Mouse (Mus musculus) forebrain, embryonic 16.5 days (tissue): ENCODE data around the gene Pcyt2. TPM values are rescaled to one million over a fixed set of nuclear protein-coding genes. Genes with fewer than 3 reads are reported as not detected.

Experiments used
- microRNA-seq: library from miRNA; unstranded; fragments of <30 nt; microRNA quantifications from one replicate; pipeline ENCODE4, GENCODE M21; 2017
- polyA plus RNA-seq: library from polyadenylated mRNA; unstranded; fragments of >200 nt; fragmentation: Nextera tagmentation; extraction: Ambion mirVana; gene quantifications from 2 replicates; pipeline ENCODE4 v1.2.1, GENCODE M21; 2015

Pcyt2 gene
- polyA plus RNA-seq, 1 experiment from 2014 or later, result 234 TPM

Small RNA genes within 50 kb of the gene (microRNA-seq; reads per million reads assigned to microRNA genes)
- gene Mir6936, result 0.83 reads per million

Other genes with a start within 250 kb of the Pcyt2 start
- 72.7 and 95.3 TPM in 2 replicates for gene Faap100, start 239.2 kb downstream of the Pcyt2 start, polyA plus RNA-seq
- gene Nploc4, start 180.2 kb downstream of the Pcyt2 start, polyA plus RNA-seq, result 32.0 and 32.1 TPM in 2 replicates
- not detected in 2 replicates for gene Tspan10, start 175.3 kb downstream of the Pcyt2 start, polyA plus RNA-seq
- 0.32 TPM in 1 of 2 replicates, not detected in the other for gene Pde6g, start 164.4 kb downstream of the Pcyt2 start, polyA plus RNA-seq
- 9.7 and 9.9 TPM in 2 replicates for gene Oxld1, start 159.9 kb downstream of the Pcyt2 start, polyA plus RNA-seq
- gene Ccdc137, start 159.8 kb downstream of the Pcyt2 start, polyA plus RNA-seq, result 26.2 and 31.2 TPM in 2 replicates
- gene Arl16, start 150.3 kb downstream of the Pcyt2 start, polyA plus RNA-seq, result 45.5 and 56.4 TPM in 2 replicates
- 107 and 119 TPM in 2 replicates for gene Mrpl12, start 133.3 kb downstream of the Pcyt2 start, polyA plus RNA-seq
- gene Slc25a10, start 126.1 kb downstream of the Pcyt2 start, polyA plus RNA-seq, result 26.5 and 29.5 TPM in 2 replicates
- 0.43 TPM in 1 of 2 replicates, not detected in the other for gene Gcgr, start 87.2 kb downstream of the Pcyt2 start, polyA plus RNA-seq
- gene Mcrip1, start 68.2 kb downstream of the Pcyt2 start, polyA plus RNA-seq, result 222 and 241 TPM in 2 replicates
- not detected in 2 replicates for gene Ppp1r27, start 66.8 kb downstream of the Pcyt2 start, polyA plus RNA-seq
- gene P4hb, start 44.7 kb downstream of the Pcyt2 start, polyA plus RNA-seq, result 238 and 265 TPM in 2 replicates
- 477 and 485 TPM in 2 replicates for gene Arhgdia, start 36.3 kb downstream of the Pcyt2 start, polyA plus RNA-seq
- 287 and 320 TPM in 2 replicates for gene Alyref, start 19.6 kb downstream of the Pcyt2 start, polyA plus RNA-seq
- gene Anapc11, start 19.5 kb downstream of the Pcyt2 start, polyA plus RNA-seq, result 178 and 192 TPM in 2 replicates
- not detected in 2 replicates for gene Npb, start 9.5 kb downstream of the Pcyt2 start, polyA plus RNA-seq
- gene Sirt7, start 7.3 kb upstream of the Pcyt2 start, polyA plus RNA-seq, result 50.2 and 50.6 TPM in 2 replicates
- gene Mafg, start 15.7 kb upstream of the Pcyt2 start, polyA plus RNA-seq, result 39.9 and 40.1 TPM in 2 replicates
- 34.9 and 36.5 TPM in 2 replicates for gene Pycr1, start 25.8 kb upstream of the Pcyt2 start, polyA plus RNA-seq
- 0.75 TPM in 1 of 2 replicates, not detected in the other for gene Myadml2, start 30.2 kb upstream of the Pcyt2 start, polyA plus RNA-seq
- 0.67 and 0.77 TPM in 2 replicates for gene Notum, start 43.2 kb upstream of the Pcyt2 start, polyA plus RNA-seq
- gene Aspscr1, start 55.0 kb upstream of the Pcyt2 start, polyA plus RNA-seq, result 132 and 158 TPM in 2 replicates
- 82.8 and 95.0 TPM in 2 replicates for gene Cenpx, start 95.8 kb upstream of the Pcyt2 start, polyA plus RNA-seq
- gene Lrrc45, start 96.0 kb upstream of the Pcyt2 start, polyA plus RNA-seq, result 91.0 and 118 TPM in 2 replicates
- gene Rac3, start 103.5 kb upstream of the Pcyt2 start, polyA plus RNA-seq, result 251 and 347 TPM in 2 replicates
- gene Dcxr, start 109.3 kb upstream of the Pcyt2 start, polyA plus RNA-seq, result 7.6 TPM in 2 replicates
- 0.92 and 4.8 TPM in 2 replicates for gene Cbr2, start 114.2 kb upstream of the Pcyt2 start, polyA plus RNA-seq
- gene Hmga1b, start 144.9 kb upstream of the Pcyt2 start, polyA plus RNA-seq, result 1.7 and 2.2 TPM in 2 replicates
- gene Rfng, start 166.3 kb upstream of the Pcyt2 start, polyA plus RNA-seq, result 95.2 and 119 TPM in 2 replicates
- 287 and 305 TPM in 2 replicates for gene Gps1, start 166.3 kb upstream of the Pcyt2 start, polyA plus RNA-seq
- gene Dus1l, start 178.5 kb upstream of the Pcyt2 start, polyA plus RNA-seq, result 53.4 and 56.9 TPM in 2 replicates
- gene Fasn, start 206.6 kb upstream of the Pcyt2 start, polyA plus RNA-seq, result 92.0 and 97.4 TPM in 2 replicates